Mouse (Mus musculus) liver, adult 2 months (tissue): Measurements from ENCODE around the gene Apol7c. TPM values are rescaled to one million over a fixed set of nuclear protein-coding genes. Genes with fewer than 3 reads are reported as not detected.
"Not testable (repeated sequence)": the region's sequence is repeated elsewhere in the genome, so short reads cannot be mapped to it uniquely, and the experiment has no call there.

ENCODE experiments used
- DNase-seq: peaks from one replicate; pipeline ENCODE4 v3.0.0-alpha.2; 2011; ENCODE audit warnings: low read depth, low spot score; ENCODE audit errors: extremely low read depth
- H3K27ac ChIP-seq: fragments of 200-500 bp; replicated peaks from 2 replicates; pipeline ENCODE4 v1.5.1; 2012; ENCODE audit warnings: low read depth, mild to moderate bottlenecking, control low read depth, inconsistent platforms, low read length; ENCODE audit not compliant: insufficient read depth
- H3K27me3 ChIP-seq: fragments of 200-500 bp; 2 replicates; pipeline ENCODE4 v1.6.1; 2012; ENCODE audit warnings: mild to moderate bottlenecking, moderate library complexity, low read length, inconsistent platforms; ENCODE audit not compliant: control insufficient read depth, insufficient read depth
- H3K36me3 ChIP-seq: fragments of 200-500 bp; 2 replicates; pipeline ENCODE4 v1.6.1; 2012; ENCODE audit warnings: low read length, inconsistent platforms; ENCODE audit not compliant: control insufficient read depth, insufficient read depth
- H3K4me1 ChIP-seq: fragments of 200-500 bp; 2 replicates; pipeline ENCODE4 v1.6.1; 2011; ENCODE audit warnings: low read length; ENCODE audit not compliant: control insufficient read depth, insufficient read depth
- H3K4me3 ChIP-seq: fragments of 200-500 bp; 2 replicates; pipeline ENCODE4 v1.5.1; 2011; ENCODE audit warnings: low read depth, mild to moderate bottlenecking, control low read depth, low read length, moderate library complexity; ENCODE audit not compliant: insufficient read depth
- H3K79me2 ChIP-seq: fragments of 200-500 bp; 2 replicates; pipeline ENCODE4 v1.6.1; 2012; ENCODE audit warnings: inconsistent platforms, mild to moderate bottlenecking, low read length, moderate library complexity; ENCODE audit not compliant: control insufficient read depth, insufficient read depth
- H3K9ac ChIP-seq: fragments of 200-500 bp; 2 replicates; pipeline ENCODE4 v1.6.1; 2012; ENCODE audit warnings: low read depth, mild to moderate bottlenecking, control low read depth, inconsistent platforms, low read length
- CTCF ChIP-seq: fragments of 200-500 bp; IDR thresholded peaks from 2 replicates; pipeline ENCODE4 v1.5.1; 2011; ENCODE audit warnings: low read depth, low read length, control low read depth
- POLR2A ChIP-seq: fragments of 200-500 bp; IDR thresholded peaks from 2 replicates; pipeline ENCODE4 v1.6.1; 2011; ENCODE audit warnings: low read length, control low read depth; ENCODE audit not compliant: insufficient read depth; ENCODE audit errors: extremely low read depth
- WGBS: fragments of 180-500 bp; shearing (Covaris S2); methylation state at CpG from one replicate; pipeline ENCODE4 v1.1.7; 2018; 5-methylcytosine and 5-hydroxymethylcytosine counted together
- polyA plus RNA-seq: library from polyadenylated mRNA; depleted of rRNA; stranded (reverse); fragments of >200 nt; gene quantifications from 2 replicates; pipeline ENCODE4 v1.2.3, GENCODE M21; 2012
- total RNA-seq: library from RNA; depleted of rRNA; stranded (reverse); fragments of >200 nt; gene quantifications from 2 replicates; pipeline ENCODE4 v1.2.3, GENCODE M21; 2014

The Apol7c gene
- total and polyA plus RNA-seq, 2 experiments, result 0.42 TPM; not detected in 1

- peak; percentile 82 for TF ChIP-seq CTCF
- WGBS, result 9% methylated on average over 6 of the region's 6 CpGs
Observed at GRCm38 (mm10) chr15:77523186-77523843, 9.8 kb downstream of the Apol7c start.

DNA sequence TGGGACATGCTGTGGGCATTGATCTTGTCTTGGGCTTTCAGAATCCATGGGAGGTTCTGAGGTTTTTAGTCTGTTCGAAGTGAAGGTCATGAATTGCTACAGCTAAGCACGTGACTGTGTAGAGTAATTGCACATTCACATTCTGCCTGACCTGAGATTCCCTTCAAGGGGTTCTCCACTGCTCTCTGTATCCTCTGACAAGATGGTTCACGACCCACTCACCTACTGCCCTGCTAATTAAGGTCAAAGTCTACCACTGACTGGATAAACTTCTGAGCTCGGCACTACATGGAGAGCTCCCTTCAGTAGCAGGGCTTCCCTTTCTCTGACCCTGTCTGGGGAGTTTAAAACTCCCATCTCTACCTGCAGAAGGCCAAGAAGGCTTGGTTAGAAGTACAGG, 12.5 kb downstream of the Apol7c start:
- not testable (repeated sequence) for H3K4me1 ChIP-seq, H3K9ac ChIP-seq, H3K27me3 ChIP-seq, H3K79me2 ChIP-seq, H3K36me3 ChIP-seq, H3K27ac ChIP-seq, DNase-seq, H3K4me3 ChIP-seq
- 34% methylated on average over 4 of the region's 4 CpGs for WGBS

More at GRCm38 (mm10) chr15:77523186-77523843, 9.8 kb downstream of the Apol7c start:
- not testable (repeated sequence) for H3K4me3 ChIP-seq, H3K4me1 ChIP-seq, H3K9ac ChIP-seq, H3K27ac ChIP-seq, H3K27me3 ChIP-seq, H3K79me2 ChIP-seq, H3K36me3 ChIP-seq
- DNase-seq, result peak; percentile 53

DNA sequence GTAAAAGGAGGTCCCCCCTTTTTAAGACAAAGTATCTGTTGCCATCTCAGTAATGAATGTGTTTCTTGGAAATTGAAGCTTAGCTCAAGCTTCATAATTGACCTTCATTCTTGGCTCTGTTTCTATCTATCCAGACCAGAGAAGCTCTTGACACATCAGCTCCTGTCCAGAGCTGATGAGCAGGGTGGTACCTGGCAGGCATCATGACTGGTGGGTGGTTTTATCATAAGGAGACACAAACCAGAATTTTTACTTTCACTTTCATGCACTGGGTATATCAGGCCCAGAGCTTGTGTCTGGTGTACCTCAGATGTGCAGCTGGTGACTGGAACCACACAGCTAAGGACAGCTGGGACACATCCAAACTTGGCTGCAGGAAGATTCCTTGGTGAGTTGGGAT, 25.1 kb downstream of the Apol7c start, which contains the start of gene Apol11a:
Apol11a (plus strand) TSS at position 306 of the 400 bp plus-strand sequence.
- not testable (repeated sequence) for H3K27me3 ChIP-seq, H3K36me3 ChIP-seq, H3K79me2 ChIP-seq, DNase-seq, H3K4me3 ChIP-seq, H3K4me1 ChIP-seq, H3K9ac ChIP-seq, H3K27ac ChIP-seq

GRCm38 (mm10) chr15:77494694-77495093, 38.4 kb downstream of the Apol7c start:
- not testable (repeated sequence) for H3K4me3 ChIP-seq, H3K27me3 ChIP-seq, H3K27ac ChIP-seq, H3K9ac ChIP-seq, H3K79me2 ChIP-seq, DNase-seq, H3K36me3 ChIP-seq, H3K4me1 ChIP-seq
- WGBS, result 70% methylated on average over 1 of the region's 1 CpGs

DNA sequence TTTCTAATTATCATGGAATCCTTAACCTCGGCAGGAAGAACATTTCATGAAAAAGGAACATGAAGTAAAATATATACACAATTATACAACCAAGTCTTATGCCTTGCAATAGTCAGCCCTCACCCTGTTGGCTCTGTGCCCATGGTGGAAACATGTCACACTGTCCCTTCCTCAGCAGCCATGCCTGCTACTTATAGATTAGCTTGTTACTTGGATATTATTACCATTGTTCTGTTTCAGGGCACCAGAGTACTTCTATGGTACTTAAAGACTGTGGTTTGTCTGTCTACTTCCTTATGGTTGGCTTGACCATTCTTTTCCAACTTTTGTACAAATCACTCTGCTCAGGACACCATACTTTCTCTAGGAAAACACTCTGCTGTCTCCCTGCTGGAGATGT, 39.9 kb downstream of the Apol7c start:
- H3K4me3 ChIP-seq, H3K79me2 ChIP-seq, H3K9ac ChIP-seq, H3K27ac ChIP-seq, H3K4me1 ChIP-seq, DNase-seq, H3K27me3 ChIP-seq, H3K36me3 ChIP-seq: not testable (repeated sequence)
- no CpG with 5 or more reads among the region's 1 CpGs for WGBS

DNA sequence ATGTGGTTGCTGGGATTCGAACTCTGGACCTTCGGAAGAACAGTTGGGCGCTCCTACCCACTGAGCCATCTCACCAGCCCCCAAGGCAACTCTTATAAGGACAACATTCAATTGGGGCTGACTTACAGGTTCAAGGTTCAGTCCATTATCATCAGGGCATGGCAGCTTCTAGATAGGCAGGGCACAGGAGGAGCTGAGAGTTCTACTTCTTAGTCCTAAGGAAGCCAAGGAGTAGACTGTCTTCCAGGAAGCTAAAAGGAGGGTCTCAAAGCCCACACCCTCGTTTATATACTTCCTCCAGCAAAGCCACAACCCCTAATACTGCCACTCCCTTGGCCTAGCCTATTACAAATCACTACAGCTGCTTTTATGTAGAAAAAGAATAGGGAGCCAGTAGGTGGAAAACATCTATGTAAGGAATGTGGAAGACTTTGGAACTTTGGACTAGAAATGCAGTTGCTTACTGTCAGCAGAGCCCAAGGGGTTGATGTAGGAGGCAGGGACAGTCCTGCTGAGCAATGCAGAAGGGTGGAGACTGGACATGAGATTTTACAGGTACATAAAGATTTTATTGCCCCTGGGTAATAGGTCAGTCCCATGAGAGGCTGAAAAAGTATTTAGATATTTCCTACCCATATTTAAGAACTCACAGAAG, 50.8 kb downstream of the Apol7c start:
- H3K79me2 ChIP-seq, result no peaks in the 10 kb centered on the region
- no peaks in the 10 kb centered on the region for H3K36me3 ChIP-seq
- no peaks in the 10 kb centered on the region for H3K4me1 ChIP-seq
- no peak overlapping the region for H3K4me3 ChIP-seq
- WGBS, result 68% methylated on average over 4 of the region's 4 CpGs
- TF ChIP-seq CTCF, result no peak
- no peak for TF ChIP-seq POLR2A
- H3K27ac ChIP-seq, result no peak overlapping the region
- no peak for DNase-seq
- H3K27me3 ChIP-seq, result no peaks in the 10 kb centered on the region
- H3K9ac ChIP-seq, result no peak overlapping the region

GRCm38 (mm10) chr15:77476693-77477092, 56.4 kb downstream of the Apol7c start, which contains the start of gene Apol10a:
Gene Apol10a (plus strand): TSS chr15:77477047.
- H3K4me3 ChIP-seq, H3K27ac ChIP-seq: not testable (repeated sequence)
- WGBS, result 43% methylated on average over 2 of the region's 2 CpGs

More at GRCm38 (mm10) chr15:77476693-77477092, 56.4 kb downstream of the Apol7c start, which contains the start of gene Apol10a:
- not testable (repeated sequence) for H3K79me2 ChIP-seq, DNase-seq, H3K27me3 ChIP-seq, H3K9ac ChIP-seq, H3K36me3 ChIP-seq, H3K4me1 ChIP-seq
